Mouse (Mus musculus) E14TG2a.4 (cell line): Measurements from ENCODE around the gene Inpp4b.

ENCODE experiments used
- CTCF ChIP-seq: conservative IDR thresholded peaks from 2 replicates; pipeline ENCODE4 v1.5.1; 2014; ENCODE audit warnings: low read length
- NANOG ChIP-seq: IDR thresholded peaks from 2 replicates; pipeline ENCODE4 v1.6.1; 2014; ENCODE audit warnings: borderline replicate concordance, low read length, mixed read lengths
- POU5F1 ChIP-seq: IDR thresholded peaks from 2 replicates; pipeline ENCODE4 v1.6.1; 2014; ENCODE audit warnings: low read length, borderline replicate concordance

GRCm38 (mm10) chr8:81756663-81757062, 414.3 kb downstream of the Inpp4b start:
- TF ChIP-seq CTCF (no peak), POU5F1 (no peak), NANOG (no peak)
